Mouse (Mus musculus): Measurements from ENCODE around the gene Ankrd49.

DNA sequence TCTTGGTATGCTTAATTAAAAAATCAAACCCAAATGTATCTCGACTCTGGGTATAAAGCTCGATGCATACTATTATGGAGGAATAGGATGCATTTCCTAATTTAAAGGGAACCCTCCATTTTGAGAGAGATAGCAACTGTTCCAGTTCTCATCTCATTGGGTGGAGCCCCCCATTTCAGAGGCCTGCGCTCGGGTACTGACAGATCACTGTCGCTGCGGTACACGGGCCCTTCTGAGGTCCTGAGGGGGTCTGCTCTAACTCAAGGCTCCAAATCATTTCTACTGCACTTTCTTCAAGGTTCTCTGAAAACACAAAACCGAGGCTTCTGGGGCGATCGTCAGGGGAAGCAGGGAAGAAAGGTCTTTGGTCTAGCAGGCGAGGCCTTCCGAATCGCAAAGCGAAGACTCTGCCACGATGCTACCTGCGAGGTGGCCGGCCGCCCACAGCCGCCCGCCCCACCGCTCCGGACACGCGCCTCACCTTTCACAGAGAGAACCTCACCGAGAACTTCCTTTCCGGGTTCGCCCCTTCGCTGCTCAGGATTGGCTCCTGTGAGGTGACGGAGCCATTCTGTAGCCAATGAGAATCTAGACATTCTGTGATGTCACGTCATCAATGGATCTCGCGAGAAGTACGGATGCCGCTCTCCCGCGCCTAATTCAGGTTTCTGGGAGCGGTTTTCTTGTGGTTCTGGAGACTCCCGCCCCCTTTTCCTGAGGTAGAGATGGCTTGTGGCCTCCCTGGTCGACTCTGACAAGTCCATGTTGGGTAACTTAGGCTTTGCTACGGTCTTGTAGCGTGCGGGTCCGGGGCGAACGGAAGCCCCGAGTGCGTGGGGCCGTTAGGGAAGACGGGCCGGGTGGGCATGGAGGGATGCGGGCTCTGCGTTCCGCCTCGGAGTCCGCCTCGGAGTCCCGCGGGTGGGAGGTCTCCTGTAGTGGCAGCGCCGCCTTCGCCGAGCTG lies at the start of gene Ankrd49, which contains the start of gene Mre11a:
- peak; percentile 72 for TF ChIP-seq POLR2A (IDR thresholded peaks at IDR 0.05; ENCODE audit: low read depth, low read length)
- no peak for TF ChIP-seq CTCF (IDR thresholded peaks at IDR 0.05; ENCODE audit: extremely low read depth, insufficient read depth, insufficient read length, insufficient replicate concordance)

Measured in spleen, adult 2 months (tissue).